Mouse (Mus musculus) testis, postnatal 14 days (tissue): Measurements from ENCODE around the gene Nceh1.
A peak's percentile ranks its signal among the peaks of the same experiment; 100 is the strongest.
"Not testable (repeated sequence)": the region's sequence is repeated elsewhere in the genome, so short reads cannot be mapped to it uniquely, and the experiment has no call there.

Experiments
- DNase-seq: peaks from one replicate; pipeline ENCODE4 v3.0.0; 2021; ENCODE audit warnings: low spot score

The Nceh1 gene

GRCm38 (mm10) chr3:27228530-27229309 is 46.0 kb downstream of the Nceh1 start:
- DNase-seq = no peak

DNA sequence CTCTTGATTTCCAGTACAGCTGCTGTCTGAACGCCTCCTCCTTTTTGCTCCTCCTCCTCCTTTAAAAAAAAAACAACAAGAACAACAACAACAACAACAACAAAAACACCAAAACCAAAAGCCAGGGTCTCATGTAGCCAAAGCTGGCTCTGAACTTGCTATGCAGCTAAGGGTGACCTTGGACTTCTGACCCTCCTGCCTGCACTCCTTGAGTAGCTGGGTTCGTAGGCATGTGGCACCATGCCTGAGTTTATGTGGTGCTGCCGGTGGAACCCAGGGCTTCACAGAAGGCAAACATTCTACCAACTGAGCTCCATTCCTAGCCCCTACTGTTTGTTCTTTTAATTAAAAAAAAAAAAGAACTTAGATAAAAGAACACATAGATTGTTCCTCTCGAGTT is 50.6 kb downstream of the Nceh1 start:
- DNase-seq = no peak

DNA sequence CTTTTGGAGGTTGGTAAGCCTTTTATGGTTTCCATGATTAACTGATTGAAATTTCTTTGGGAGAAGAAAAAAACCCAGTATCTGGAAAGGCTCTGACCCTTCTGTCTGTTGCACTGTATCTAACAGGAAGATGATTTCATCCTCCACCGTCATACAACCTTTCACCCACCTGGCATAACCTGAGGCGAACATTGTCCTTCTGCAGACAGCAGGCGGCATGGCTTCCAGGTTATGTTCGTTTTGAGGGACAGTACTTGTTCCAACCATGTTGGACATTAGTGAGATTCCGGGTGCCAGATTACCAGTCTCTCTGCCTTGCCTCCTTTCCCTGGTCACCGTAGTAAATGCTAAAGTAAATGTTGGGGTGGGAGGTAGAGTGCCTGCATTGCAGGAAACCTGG is 51.1 kb downstream of the Nceh1 start:
- DNase-seq = no peak

DNA sequence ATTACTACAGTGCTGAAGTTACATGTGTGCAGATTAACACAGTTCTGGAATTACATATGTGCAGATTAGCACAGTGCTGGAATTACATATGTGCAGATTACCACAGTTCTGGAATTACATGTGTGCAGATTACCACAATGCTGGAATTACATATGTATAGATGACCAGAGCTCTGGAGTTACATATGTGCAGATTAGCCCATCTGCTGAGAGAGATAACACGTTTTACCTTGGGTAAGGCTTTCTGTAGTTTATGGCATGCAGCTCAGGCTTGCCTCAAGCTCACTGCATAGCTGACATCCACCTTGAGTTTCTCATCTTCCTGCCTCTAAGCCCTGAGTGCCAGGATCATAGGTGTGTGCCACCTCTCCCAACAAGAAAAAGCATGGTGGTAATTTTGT is 52.2 kb downstream of the Nceh1 start:
- DNase-seq = no peak

- DNase-seq = no peak
Measured at GRCm38 (mm10) chr3:27237226-27237625, 54.5 kb downstream of the Nceh1 start.

DNA sequence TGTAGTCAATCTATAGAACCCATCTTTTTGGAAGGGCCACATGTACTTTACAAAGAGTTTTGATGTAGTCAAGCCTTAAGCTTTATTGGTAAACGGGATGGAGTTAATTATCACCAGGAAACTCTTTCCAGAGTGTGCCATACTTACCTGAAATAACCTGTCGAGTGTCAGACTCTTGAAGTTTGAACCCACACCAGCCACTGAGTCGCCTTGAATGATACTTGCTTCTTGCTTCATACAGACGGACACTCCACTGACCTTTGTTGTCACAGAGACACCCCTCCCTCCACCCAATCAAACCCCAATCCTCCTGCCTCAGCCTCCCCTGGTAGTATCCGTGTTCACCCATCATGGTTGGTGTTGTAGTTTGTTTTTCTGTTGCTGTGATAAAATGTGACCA is 55.8 kb downstream of the Nceh1 start:
- no peak for DNase-seq

DNA sequence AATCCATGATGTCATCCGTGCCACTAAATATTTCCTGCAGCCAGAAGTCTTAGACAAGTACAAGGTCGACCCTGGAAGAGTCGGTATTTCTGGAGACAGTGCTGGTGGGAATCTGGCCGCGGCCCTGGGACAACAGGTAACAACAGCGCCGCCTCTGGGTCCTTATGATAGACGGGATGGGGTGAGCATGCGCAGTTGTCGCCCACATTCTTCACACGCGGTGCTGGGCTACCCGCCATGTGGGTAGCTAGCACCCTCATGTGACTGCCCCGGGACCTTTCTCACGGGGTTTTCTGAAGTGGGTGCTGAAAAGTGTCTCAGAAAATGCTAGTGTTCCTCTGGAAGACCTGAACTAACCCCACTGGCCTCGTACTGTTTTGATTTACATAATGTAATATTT is 56.8 kb downstream of the Nceh1 start:
- peak; percentile 34 for DNase-seq

GRCm38 (mm10) chr3:27241864-27242263 is 59.1 kb downstream of the Nceh1 start:
- DNase-seq = no peak

GRCm38 (mm10) chr3:27246166-27246565 is 63.4 kb downstream of the Nceh1 start:
- no peak for DNase-seq

DNA sequence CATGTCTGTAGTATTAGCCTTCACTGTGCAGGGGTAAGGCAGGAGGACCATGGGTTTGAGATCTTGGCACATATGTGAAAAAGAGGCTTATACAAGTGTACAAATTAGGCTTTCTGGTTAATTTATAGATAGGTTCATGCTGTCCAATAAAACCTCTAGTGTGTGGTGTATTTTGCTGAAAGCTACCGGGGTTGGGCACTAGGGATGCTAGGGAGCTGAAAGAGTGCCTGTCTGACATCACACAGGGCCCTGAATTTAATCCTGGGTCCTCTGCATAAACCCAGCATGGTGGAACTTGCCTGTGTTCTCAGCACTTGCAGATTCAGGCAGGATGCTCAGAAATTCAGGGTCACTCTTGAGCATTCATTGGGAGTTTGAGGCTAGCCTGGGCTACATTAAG is 65.0 kb downstream of the Nceh1 start:
- DNase-seq = no peak

- no peak for DNase-seq
Measured at GRCm38 (mm10) chr3:27249030-27249429, 66.3 kb downstream of the Nceh1 start.

DNA sequence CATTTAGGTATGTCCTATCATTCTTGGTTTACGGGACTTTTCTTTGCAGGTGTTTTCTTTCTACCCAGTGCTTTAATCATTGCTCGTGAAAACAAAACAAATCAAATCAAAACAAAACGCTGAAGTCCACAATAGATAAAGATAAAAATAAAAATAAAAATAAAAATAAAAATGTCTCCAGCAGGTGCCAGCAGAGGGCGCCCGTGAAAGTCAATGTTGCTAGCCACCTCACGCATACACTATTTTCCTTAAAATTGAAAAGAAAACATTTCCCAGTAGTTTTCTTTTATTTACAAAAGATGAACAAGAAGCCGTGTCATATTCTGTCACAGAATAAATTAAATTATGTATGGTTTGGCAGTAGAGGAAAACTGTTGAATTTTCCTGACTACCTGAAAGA is 68.2 kb downstream of the Nceh1 start:
- DNase-seq = no peak

GRCm38 (mm10) chr3:27258461-27258860 is 75.7 kb downstream of the Nceh1 start:
- DNase-seq = no peak

GRCm38 (mm10) chr3:27260393-27260792 is 77.6 kb downstream of the Nceh1 start:
- no peak for DNase-seq

DNA sequence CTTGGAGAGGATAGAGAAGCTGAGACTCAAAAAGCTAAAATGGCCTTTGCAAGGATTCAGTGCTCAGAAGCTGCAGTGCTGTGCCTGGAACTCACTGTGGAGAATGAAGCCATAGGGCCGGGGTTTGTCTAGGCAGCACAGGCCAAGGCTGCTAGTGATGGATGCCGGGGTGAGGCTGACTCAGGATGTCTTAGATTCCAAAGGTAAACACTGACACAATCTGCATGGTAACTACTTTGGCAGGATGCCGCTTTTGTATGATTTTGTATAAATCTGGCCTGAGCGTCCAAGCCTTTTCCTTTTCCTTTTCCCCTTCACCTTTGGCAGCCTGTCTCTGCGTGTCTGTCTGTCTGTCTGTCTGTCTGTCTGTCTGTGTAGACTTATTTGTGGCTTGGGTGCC is 84.6 kb downstream of the Nceh1 start:
- no peak for DNase-seq

DNA sequence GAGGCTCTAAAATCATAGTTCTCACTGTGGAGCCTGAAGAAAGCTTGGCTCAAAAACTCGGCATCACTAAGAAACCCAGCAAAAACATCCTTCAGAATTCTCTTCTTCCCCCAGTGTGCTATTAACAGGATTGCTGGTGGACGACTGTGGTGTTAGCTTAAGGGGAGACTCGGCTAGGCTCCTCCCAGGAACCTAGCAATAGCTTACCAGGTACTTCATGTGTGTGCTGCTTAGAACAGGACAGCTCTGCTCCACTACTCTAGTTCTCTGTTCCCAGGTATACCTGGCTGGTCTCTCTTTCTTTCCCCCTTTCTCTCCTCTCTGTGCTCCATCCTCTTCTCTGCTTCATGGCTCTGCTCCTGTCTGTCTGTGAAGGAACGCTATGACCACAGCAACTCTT is 85.1 kb downstream of the Nceh1 start:
- no peak for DNase-seq

DNA sequence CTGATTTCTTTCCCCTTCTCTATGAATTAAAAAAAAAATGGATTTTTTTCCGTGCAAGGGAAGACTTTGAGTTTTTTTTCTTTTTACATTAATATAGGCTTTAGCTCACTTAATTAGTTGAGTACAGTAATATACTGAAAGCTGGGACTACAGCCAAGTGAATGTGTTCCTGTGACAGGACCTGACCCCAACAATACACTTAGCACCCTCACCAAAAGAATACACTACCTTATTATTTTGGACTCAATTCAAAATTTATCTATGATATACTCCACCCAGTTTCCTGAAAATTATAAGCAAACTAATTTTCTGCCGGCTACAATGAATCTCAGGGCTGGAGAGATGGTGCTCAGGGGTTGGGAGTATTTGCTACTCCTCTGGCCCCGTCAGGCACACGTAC is 86.4 kb downstream of the Nceh1 start:
- DNase-seq = no peak

GRCm38 (mm10) chr3:27270160-27270962 is 87.6 kb downstream of the Nceh1 start:
- peak; percentile 16 for DNase-seq

- no peak for DNase-seq
Measured at GRCm38 (mm10) chr3:27272926-27273745, 90.4 kb downstream of the Nceh1 start.

DNA sequence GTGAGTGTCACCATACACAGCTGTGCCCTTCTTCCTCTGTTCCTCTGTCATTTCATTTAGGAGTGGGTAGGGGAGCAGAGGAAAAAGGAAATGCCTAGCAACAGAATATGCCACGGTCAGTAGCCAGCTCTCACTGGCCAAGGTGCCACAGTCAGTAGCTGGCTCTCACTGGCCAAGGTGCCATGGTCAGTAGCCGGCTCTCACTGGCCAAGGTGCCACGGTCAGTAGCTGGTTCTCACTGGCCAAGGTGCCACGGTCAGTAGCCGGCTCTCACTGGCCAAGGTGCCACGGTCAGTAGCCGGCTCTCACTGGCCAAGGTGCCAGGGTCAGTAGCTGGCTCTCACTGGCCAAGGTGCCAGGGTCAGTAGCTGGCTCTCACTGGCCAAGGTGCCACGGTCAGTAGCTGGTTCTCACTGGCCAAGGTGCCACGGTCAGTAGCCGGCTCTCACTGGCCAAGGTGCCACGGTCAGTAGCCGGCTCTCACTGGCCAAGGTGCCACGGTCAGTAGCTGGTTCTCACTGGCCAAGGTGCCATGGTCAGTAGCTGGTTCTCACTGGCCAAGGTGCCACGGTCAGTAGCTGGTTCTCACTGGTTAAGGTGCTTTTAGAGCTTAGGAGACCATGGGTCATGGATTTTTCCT is 96.6 kb downstream of the Nceh1 start:
- DNase-seq = not testable (repeated sequence)

GRCm38 (mm10) chr3:27280280-27280749 is 97.5 kb downstream of the Nceh1 start:
- no peak for DNase-seq
